Comparison of ENCODE assay signal across 8 mouse cellular contexts in the genomic region with DNA sequence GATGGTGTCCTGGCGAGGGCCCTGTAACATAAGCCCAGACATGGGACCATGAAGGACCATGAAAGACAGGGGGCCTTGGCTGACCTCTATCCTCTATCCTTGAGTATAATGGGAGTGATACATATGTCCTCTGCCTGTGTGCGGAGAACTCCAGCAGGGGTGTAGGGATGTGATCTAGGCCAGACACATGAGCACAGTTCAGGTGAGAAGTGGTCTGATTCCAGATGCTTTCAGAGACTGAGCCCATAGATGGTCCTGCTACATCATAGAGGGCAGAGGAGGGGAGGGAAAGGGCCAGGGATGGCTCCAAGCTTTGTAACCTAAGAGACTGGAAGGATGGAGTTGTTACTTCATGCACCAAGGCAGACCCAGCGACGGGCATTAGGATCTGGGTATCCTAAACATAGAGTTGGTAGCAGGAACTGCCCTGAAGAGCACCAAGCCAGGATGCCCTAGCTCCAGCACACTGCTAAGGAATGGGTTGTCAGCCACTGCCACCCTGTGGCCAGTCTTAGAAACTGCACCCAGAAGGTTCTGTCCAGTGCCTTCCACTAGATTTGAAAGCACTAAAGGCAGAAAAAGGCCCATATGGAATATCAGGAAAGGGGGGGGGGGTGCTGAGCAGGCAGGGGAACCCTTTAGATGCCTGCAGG. TPM values are rescaled to one million over a fixed set of nuclear protein-coding genes. Genes with fewer than 3 reads are reported as not detected.
DNase-seq lines count a peak whose midpoint lies in the region; ATAC-seq lines count a peak whose summit lies in the region.

No protein-coding gene starts in this region.

- DNase-seq in adrenal gland, adult (ENCODE audit: inconsistent age in 2 of 2, low spot score in 1 of 2) = peak; percentile 68 to 81
- DNase-seq in adrenal gland, postnatal 4 days (ENCODE audit: low spot score in 2 of 2) = no peak
- peak; percentile 14 for DNase-seq in T-cell, adult 2 months (ENCODE audit: low spot score)
- DNase-seq in heart, postnatal 36 days = peak; percentile 53 to 54
- DNase-seq in layer of hippocampus, adult 11-12 months (ENCODE audit: low spot score) = peak; percentile 65
- peak; percentile 47 to 48 for DNase-seq in right cerebral cortex, postnatal 36 days (ENCODE audit: low spot score in 2 of 2)

- intact Hi-C loops in heart, postnatal 36 days (cut with DNase I) = loop anchor here (1.0 kb wide), 1 partner anchor 60 kb away; no protein-coding TSS in a partner anchor

- ATAC-seq in common myeloid progenitor, adult 5-6 weeks (replicated peaks; ENCODE audit: low read depth, poor library complexity, severe bottlenecking) = peak; percentile 90
- ATAC-seq in megakaryocyte-erythroid progenitor cell, adult 5-6 weeks (replicated peaks; ENCODE audit: low FRiP score, low TSS enrichment, poor library complexity, severe bottlenecking) = peak; percentile 84

RNA-seq across cellular contexts. Expression of gene Edn2, which starts 31.6 kb away (rescaled TPM):
- not detected for total RNA-seq in adrenal gland, postnatal 4 days (2021)
- total RNA-seq in common myeloid progenitor, adult 5-6 weeks (2017) = not detected in 2 replicates
- not detected for total RNA-seq in heart, postnatal 36 days (2021)
- not detected in 2 replicates for total RNA-seq in megakaryocyte-erythroid progenitor cell, adult 5-6 weeks (2014; fragmentation: Nextera tagmentation)
- not detected in 2 replicates for total RNA-seq in megakaryocyte-erythroid progenitor cell, adult 5-6 weeks (2017)

Comparison
In these comparisons a context has a peak if more than half of its experiments do, and no peak if none do; other contexts are left out.
1. DNase-seq: peak in adrenal gland, adult (2 of 2), T-cell, adult 2 months (single experiment), heart, postnatal 36 days (2 of 2), layer of hippocampus, adult 11-12 months (single experiment) and right cerebral cortex, postnatal 36 days (2 of 2); none in adrenal gland, postnatal 4 days (0 of 2).